Mouse (Mus musculus): ENCODE data around the gene Kdr. TPM values are rescaled to one million over a fixed set of nuclear protein-coding genes. Genes with fewer than 3 reads are reported as not detected.
"Not testable (repeated sequence)": the region's sequence is repeated elsewhere in the genome, so short reads cannot be mapped to it uniquely, and the experiment has no call there.

Kdr gene
- polyA plus RNA-seq, 1 experiment from 2014 or later, result 4.3 TPM

DNA sequence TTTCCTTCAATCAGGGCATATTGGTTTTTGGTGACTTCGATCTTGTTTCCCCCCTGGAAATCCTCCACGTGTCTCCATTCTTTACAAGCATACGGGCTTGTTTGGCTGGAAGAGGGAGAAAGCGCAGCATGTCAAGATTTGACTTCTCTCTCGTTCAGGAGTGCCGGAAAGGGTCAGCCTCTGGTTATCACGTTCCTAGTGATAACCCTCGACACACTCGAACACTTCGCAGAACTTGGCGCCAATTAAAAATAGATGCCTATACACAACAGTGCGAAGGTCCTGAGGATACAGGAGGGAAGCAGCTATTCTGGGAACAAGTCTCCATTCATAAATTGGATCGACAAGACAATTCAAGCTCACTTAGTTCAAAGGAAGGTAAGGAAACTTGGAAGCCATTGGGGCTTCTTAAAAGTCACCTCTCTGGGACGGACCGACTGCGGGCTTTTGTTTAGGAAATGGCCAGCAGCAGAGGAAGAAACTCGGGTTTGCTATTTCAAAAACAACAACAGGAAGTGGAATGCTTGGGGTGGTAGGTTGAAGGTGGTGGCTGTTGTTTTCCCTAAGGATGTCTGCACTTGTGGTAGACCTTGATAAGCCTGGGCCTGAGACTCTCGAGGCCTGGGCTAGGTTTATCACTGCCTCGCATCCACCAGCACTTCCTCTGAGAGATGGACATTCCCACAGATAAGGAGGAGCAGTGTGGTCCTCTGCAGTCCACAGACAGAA is 16.4 kb downstream of the Kdr start:
- DNase-seq (ENCODE audit: low spot score), result no peak

DNA sequence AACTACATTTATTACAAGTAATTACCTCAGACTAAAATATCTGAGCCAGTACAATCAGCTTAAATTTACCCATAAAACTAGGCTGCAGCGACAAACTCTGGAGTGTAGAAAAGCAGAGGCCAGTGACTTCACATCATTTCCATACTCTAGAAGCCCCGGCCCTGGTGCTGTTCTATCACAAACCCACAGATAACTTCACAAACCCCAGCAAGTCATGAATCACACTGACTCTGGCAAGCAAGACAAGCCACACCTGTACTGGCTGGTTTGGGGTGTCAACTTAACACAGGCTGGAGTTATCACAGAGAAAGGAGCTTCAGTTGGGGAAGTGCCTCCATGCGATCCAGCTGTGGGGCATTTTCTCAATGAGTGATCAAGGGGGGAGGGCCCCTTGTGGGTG is 18.4 kb downstream of the Kdr start:
- no peak for DNase-seq (ENCODE audit: low spot score)

DNA sequence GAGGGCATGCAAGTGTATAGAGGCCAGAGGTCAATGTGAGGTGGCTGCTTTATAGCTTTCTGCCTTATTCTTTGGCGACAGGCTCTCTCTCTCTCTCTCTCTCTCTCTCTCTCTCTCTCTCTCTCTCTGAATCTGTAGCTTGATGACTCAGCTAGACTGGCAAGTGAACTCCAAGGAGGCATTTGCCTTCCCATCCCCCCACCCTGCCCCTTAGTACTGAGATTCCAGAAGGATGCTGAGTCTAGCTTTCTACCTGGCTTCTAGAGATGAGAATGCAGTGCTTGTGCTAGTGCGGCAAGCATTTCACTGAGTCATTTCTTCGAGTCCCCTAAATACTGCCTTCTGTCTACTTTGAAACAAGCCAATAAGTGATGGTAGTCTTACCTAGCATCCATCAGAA is 21.7 kb downstream of the Kdr start:
- DNase-seq (ENCODE audit: low spot score), result no peak

DNA sequence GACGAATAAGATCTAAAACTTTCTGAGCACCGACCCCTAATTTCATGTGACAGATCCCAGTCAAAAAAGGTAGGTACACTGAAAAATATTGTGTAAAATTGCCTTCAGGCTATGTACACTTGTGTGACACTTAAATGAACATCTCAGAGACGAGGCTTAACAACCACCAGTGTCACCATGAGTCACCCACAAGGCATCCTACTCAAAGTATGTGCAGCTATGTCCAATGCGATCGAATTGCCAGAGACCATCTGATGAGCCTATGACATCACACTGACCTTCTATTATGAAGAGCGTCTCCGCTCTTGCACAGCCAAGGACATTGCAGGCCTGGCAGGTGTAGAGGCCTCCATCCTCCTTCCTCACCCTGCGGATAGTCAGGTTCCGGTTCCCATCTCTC is 22.4 kb downstream of the Kdr start:
- DNase-seq (ENCODE audit: low spot score), result no peak

DNA sequence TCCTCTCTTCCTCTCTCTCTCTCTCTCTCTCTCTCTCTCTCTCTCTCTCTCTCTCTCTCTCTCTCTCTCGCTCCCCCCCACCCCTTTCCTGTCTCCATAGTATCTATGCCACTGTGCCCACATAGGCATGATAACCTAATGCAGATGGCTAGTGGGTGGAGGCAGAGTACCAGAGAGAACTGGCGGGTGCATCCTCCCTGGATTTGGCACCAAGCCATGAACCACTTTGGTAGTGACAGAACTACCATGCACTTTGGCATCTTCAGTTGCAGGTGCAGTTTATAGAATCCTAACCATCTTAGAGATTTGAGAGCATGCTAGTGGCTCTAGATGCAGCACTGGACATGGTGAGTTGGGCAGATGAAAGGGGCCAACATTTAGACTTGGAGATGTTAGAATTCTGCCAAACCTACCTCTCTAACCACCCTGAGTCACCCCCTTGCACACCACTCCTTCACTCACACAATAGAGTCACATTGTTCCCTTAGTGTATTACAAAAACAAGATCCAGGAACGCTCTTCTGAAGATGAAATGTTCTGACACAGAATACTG is 23.4 kb downstream of the Kdr start:
- no peak for DNase-seq (ENCODE audit: low spot score)

DNA sequence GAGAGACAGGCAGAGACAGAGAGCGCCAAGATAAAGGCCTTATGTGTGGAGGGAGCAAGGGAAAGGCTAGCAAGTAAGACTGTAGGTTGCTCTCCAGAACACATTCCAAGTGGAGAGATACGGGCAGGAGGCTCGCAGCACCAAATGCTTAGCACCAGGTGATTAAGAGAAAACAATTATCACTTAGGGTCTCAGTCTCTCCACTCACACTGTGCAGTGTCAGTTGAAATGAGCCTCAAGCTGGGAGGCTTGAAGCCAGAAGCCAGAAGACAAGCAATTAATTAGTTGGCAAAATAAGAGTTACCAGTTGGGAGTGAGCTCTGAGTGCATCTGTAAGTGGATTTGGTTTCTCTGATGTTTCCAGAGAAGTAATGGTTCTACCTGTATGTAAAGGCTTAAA is 24.0 kb downstream of the Kdr start:
- no peak for DNase-seq (ENCODE audit: low spot score)

DNA sequence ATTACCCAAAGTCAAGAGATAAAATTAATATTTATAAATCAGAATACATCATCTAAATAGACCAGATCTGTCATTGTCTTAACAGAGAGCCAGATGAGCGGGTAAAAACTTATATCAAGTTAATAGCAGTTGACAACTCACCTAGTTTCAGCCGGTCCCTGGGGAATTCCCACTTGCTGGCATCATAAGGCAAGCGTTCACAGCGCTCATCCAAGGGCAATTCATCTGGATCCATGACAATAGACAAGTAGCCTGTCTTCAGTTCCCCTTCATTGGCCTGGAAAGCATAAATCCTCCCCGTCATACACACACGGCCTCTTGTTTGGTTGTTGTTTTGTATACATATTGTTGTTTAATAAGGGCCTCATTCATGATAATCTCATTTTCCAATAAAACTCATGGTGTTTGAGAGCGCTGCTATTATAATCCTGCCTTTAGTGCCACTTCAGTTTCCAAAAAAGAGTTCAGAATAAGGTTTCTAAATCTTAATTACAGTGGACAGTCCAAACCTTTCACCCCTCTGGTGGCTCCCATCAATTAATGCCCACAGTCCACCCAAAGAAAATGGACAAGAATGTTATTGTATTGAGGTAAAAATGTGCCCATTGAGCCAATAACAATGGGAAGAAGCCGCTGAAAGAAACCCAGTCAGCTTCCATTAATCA is 26.0 kb downstream of the Kdr start:
- no peak for DNase-seq (ENCODE audit: low spot score)

DNA sequence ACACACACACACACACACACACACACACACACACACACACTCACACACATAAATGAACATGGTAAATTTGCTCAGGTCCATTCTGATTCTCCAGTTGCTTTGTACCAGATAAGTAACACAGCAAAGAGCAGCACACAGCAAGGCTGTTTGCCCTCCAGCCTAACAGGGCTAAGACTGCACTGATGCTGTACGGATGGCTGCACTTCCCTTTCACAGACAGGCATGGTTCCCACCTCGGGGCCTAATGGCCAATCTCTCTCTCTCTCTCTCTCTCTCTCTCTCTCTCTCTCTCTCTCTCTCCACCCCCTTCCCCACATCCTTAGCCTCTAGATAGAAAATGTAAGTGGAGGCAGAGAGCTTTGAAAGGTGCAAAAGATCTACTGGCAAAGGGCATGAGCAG is 27.4 kb downstream of the Kdr start:
- DNase-seq (ENCODE audit: low spot score), result no peak

DNA sequence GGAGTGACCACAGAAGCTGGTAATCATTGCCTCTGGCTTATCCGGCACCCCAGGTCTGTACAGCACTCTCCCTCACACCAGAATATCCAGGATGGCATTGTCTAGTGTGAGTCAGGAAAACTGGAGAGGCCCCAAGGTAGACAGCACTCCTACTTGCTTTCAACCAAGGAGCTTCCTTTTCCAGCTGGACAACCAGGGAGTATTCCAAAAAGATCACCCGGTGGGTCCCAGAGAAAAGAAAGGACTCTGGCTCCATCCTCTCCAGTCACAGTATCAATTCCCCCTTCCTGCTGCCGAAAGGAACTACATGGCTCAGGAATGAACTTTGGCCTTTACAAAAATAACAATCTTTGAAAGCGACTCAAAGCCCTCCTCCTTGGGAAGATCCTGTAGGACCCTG is 32.9 kb downstream of the Kdr start:
- no peak for DNase-seq (ENCODE audit: low spot score)

DNA sequence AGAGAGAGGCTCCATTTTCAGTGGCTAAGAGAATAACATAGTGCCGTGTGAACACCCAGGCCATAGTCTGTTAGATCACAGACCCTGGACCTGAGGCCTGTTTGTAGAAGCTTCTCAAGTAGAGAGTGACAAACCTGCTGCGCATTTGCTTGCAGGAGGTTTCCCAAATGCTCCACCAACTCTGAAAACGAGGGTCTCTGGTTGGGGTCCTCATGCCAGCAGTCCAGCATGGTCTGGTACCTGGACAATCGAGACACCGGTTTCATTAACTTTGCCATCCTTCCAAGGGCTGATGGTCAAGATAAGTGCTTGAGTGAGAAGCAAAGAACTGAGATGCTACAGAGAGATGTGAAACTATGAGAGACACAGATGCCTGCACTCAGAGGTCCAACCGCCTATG is 35.0 kb downstream of the Kdr start:
- no peak for DNase-seq (ENCODE audit: low spot score)

DNA sequence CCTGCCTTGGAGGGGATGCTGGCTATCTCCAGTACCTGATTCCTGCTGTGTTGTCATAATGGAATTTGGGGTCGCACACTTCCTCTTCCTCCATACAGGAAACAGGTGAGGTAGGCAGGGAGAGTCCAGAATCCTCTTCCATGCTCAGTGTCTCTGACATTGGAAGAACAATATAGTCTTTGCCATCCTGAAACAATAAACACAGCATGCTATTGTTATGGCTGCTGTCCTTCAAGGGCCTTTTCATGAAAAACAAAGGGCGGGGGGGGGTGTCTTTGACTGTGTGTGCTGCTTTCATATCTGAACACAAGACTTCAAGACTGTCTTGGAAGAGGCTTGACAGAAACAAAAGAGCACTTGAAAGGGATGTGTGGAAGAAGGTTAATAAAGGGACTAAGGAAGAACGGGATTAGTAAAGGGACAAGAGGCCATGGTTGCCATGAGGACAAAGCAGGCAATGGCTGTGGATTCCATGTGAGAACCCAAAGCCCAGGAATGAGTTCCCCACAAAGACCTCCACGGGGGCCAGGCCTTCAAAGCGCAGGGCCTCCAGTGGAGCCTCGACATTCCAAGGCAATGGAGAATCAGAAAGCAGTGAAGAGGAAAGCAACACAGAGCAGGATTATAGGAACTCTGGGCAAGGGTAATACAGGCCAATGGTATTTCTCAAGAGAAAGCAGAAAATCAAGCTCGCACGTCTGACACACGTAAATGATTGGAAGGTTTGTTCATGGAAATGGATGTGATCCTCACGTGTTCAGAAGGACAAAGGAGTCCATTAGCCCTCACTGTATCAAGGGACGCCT is 36.3 kb downstream of the Kdr start:
- DNase-seq (ENCODE audit: low spot score), result no peak

DNA sequence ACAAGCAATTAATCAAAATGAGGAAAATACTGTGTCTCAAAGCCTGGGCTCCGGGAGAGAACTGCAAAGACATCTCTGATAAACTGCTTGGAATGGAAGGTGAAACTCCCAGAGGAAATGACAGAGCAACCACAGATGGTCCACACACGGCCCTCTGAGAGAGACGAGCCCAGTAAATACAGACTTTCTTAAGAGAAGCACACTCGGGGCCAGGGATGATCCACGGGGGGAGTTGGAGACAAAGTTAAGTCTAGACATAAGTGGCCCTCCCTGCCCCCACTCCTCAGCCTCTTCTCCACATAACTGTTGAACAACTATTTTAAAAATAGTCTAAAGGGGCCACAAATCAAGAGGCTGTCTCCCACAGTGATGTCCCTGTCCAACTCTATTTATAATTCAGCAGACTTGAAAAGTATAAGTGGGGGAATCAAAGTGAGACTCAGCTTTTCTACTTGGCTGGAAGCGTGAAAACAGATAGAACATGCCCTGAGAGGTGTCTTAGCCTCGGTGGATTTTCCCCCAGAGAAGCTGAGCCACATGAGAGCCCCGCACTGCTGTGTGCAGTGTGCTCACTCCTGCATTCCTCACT is 39.0 kb downstream of the Kdr start:
- no peak for DNase-seq (ENCODE audit: low spot score)

DNA sequence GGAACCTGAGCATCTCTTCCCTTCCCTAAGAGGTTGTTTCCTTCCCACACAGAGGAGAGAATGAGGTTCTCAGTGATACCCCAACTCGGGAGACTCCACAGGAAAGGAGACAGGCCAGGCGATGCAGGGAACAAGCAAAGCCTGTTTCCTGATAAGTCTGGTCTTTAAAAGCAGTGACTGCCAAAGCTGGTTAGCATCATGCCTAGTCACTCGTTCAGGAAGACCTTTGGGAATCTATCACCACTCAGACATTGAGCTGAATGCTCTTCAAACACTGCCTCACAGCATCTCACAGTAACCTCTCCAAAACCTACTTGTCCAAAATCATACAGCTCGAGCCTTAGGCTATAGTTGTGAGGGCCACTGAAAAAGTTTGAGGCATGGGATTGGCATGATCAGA is 40.2 kb downstream of the Kdr start:
- no peak for DNase-seq (ENCODE audit: low spot score)

DNA sequence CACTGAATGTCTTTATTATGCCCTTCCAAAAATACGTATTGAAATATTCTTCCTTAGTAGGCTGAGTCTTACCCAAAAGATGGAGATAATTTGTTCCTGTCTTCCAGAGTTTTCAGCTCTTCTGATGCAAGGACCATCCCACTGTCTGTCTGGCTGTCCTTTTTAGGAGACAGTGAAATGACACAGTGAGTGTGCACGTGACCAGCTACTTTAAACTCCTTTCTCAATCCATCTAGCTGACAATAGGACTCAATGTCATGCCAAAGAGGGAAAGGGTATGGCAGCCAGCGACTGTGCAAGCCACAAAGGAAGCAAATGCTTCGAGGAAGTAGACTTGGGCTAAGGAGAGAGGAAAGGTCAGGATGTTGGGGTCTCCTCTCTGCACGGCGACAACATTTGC is 42.0 kb downstream of the Kdr start:
- DNase-seq (ENCODE audit: low spot score), result no peak

DNA sequence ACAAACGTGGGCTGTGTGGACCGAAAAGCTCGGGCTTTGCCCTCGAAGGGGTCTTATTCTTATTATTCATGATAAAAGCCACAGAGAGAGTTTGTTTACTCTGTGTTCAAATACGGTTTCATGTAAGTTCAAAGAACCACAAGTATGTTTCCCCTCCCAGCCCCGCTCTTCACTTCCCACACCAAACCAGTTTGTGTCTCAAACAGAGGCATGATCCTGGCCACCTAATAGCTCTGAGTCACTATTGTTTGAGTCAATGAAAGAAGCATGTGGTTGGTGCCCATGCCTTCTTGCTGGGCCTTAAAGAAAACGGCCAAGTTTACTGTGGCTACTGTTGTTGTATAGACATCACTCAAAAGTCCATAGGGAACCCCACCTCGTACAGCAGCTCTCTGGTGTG is 43.0 kb downstream of the Kdr start:
- DNase-seq (ENCODE audit: low spot score), result no peak

DNA sequence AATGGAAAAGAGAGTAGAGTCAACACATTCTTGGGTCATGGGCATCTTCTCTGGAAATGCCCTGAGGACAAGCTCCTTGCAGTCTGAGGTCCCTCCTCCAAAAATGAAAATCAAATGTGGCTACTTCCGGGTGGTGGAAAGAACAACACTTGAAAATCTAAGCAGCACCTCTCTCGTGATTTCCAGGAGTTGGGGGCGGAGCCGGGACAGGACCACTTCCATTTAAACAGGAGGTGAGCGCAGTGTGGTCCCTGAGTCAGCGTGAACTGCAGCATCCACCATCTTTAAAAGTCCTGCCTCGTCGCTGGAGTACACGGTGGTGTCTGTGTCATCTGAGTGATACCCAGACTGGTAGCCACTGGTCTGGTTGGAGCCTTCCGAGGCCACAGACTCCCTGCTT is 44.1 kb downstream of the Kdr start:
- DNase-seq (ENCODE audit: low spot score), result no peak

DNA sequence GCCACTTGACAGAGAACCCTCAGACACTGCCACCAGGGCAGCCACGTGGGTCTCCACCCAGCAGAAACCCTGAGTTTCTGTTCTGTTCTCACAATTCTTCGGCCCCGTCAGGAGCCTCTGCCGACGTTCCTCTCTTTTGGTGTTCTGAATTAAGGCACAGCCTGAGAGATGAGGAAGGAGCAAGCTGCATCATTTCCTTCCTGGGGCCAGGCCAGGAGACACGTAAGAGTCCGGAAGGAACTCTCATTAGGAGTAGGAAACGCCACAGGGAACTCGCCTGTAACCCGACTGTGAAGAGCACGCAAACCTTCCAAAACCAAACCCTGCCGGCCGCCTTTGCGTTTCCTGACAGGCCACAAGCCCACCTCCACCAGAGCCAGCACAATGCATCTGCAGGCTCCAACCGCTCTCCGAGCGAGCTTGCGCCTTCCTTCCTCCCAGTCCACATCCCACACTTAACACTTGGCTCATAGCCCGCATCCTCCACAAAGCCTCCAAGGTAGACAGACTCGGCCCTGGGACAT is 44.7 kb downstream of the Kdr start:
- DNase-seq (ENCODE audit: low spot score), result peak; percentile 4

DNA sequence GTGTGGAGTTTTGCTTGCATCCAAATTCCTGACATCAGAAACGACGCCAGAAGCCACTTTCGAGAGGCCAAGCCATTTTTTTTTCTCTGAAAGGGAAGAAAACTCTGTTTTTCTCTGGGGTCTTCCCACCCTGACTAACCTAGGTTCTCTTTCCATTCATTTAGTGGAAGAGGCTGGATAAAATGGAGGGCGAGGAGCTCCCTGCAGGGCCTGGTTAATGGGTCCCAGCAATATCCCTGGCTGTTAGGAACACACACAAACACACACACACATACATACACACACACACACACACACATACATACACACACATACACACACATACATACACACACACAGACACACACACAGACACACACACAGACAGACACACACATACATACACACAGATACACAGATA is 46.8 kb downstream of the Kdr start:
- DNase-seq (ENCODE audit: low spot score), result not testable (repeated sequence)

DNA sequence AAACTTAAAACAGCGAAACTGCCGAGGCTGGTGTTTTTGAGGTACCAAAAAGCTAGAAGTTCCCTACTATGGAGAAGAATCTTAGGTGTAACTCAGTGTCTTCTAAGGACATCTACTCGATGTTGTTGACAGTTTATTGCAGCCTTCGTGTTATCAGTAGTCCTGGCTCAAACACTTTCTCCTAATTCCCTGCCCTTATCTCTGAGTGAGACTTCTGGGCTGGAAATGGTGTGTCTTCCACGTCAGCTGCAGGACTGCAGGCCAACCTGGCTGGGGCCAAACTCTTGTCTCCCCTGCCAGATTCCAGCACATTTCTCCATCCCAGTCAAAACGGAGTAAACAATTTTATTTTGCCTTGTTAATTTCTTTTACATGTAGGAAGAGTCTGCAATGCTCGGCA is 48.3 kb downstream of the Kdr start:
- no peak for DNase-seq (ENCODE audit: low spot score)

DNA sequence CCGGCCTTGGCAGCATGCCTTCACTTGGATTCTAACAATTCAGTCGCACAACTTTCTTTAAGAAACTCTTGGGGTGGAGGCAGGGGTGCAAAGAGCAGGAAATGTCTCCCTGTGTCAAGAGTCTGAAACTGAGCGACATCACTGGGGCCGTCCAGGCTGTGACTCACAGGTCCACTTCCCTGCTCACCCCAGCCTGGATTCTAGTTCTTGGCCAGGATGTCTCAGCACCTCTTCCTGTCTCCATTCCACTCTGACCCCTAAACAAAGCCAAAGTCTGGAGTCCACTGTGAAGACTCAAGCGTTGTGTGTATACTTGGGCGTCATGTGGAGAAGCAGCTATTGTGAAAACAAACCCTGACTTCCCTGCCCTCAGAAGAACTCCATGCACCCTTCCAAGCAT is 55.6 kb downstream of the Kdr start:
- no peak for DNase-seq (ENCODE audit: low spot score)

DNA sequence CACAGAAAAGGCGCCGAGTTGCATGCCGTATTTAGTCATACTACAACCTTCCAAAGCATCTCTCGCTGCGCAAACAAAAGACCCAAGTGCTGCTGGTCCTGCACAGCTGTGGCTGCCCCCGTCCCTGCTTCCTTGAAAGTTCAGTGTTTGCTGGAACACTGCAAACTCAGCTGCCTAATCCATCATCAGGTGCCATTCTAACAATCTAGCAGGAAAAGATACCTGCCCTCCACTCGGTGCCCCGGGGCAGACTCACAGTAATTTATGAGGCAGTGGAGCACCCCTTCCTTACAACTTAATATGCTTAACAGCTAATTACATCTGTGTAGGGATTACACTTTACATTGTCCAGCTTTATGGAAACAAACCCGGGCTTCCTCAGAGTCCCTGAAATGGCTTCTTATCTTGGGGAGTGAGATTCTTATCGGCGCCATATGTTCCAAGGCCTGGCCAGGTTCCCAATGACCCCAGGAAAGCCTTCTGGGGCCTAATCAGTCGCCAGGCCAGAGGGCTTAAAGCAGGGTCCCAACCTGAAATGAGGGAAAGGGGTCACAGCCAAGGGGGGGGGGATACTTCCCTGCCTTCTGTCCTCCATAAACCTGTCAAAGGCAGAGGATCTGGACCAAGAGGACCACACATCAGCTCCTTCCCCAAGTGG is 56.4 kb downstream of the Kdr start:
- DNase-seq (ENCODE audit: low spot score), result no peak

Measured in thymus, postnatal 0 days (tissue).